Mouse (Mus musculus) CD4-positive helper T cell, adult 2 months (primary cell): Measurements from ENCODE around the gene Itgal.

Source experiments
- DNase-seq: peaks from one replicate; pipeline ENCODE4 v3.0.0-alpha.2; 2012; ENCODE audit warnings: low read depth, missing footprints, low spot score

Itgal gene

GRCm38 (mm10) chr7:127278311-127278710 is 17.7 kb upstream of the Itgal start:
- DNase-seq, result peak; percentile 82

- no peak for DNase-seq
Measured at GRCm38 (mm10) chr7:127280092-127280491, 16.0 kb upstream of the Itgal start.

GRCm38 (mm10) chr7:127281114-127281513 is 14.9 kb upstream of the Itgal start:
- peak; percentile 62 for DNase-seq

- DNase-seq, result no peak
Measured at GRCm38 (mm10) chr7:127282190-127282589, 13.9 kb upstream of the Itgal start.

GRCm38 (mm10) chr7:127285154-127285553 is 10.9 kb upstream of the Itgal start:
- DNase-seq, result peak; percentile 93

- DNase-seq, result peak; percentile 87
Measured at GRCm38 (mm10) chr7:127287940-127288339, 8.1 kb upstream of the Itgal start.

- DNase-seq, result peak; percentile 61
Measured at GRCm38 (mm10) chr7:127289306-127289705, 6.8 kb upstream of the Itgal start.

- DNase-seq, result no peak
Measured at GRCm38 (mm10) chr7:127290142-127290541, 5.9 kb upstream of the Itgal start.

- peak; percentile 47 for DNase-seq
Measured at GRCm38 (mm10) chr7:127296786-127297555, 911 bp downstream of the Itgal start.

- peak; percentile 42 for DNase-seq
Measured at GRCm38 (mm10) chr7:127297586-127298193, 1.6 kb downstream of the Itgal start.

GRCm38 (mm10) chr7:127308431-127308830 is 12.4 kb downstream of the Itgal start:
- DNase-seq, result no peak

- DNase-seq, result peak; percentile 63
Measured at GRCm38 (mm10) chr7:127308887-127309286, 12.8 kb downstream of the Itgal start.

- no peak for DNase-seq
Measured at GRCm38 (mm10) chr7:127309951-127310350, 13.9 kb downstream of the Itgal start.

- DNase-seq, result no peak
Measured at GRCm38 (mm10) chr7:127313912-127314311, 17.9 kb downstream of the Itgal start.

- DNase-seq, result no peak
Measured at GRCm38 (mm10) chr7:127321106-127321505, 25.0 kb downstream of the Itgal start.

GRCm38 (mm10) chr7:127322085-127322484 is 26.0 kb downstream of the Itgal start:
- no peak for DNase-seq

- DNase-seq, result no peak
Measured at GRCm38 (mm10) chr7:127324944-127325343, 28.9 kb downstream of the Itgal start.

- DNase-seq, result no peak
Measured at GRCm38 (mm10) chr7:127325550-127325949, 29.5 kb downstream of the Itgal start.

GRCm38 (mm10) chr7:127326685-127327084 is 30.6 kb downstream of the Itgal start:
- no peak for DNase-seq

- DNase-seq, result no peak
Measured at GRCm38 (mm10) chr7:127333240-127333639, 37.2 kb downstream of the Itgal start.

GRCm38 (mm10) chr7:127335604-127336003 is 39.5 kb downstream of the Itgal start:
- DNase-seq, result no peak

GRCm38 (mm10) chr7:127337636-127338035 is 41.6 kb downstream of the Itgal start:
- no peak for DNase-seq

GRCm38 (mm10) chr7:127341356-127341755 is 45.3 kb downstream of the Itgal start:
- DNase-seq, result no peak
